Mouse (Mus musculus) myocyte (in vitro differentiated cells): Measurements from ENCODE around the gene Ergic1. TPM values are rescaled to one million over a fixed set of nuclear protein-coding genes. Genes with fewer than 3 reads are reported as not detected.

ENCODE experiments used
- H3K27me3 ChIP-seq: one replicate; pipeline ENCODE4 v1.6.1; 2011; ENCODE audit not compliant: control insufficient read depth, insufficient read depth, insufficient read length
- H3K36me3 ChIP-seq: one replicate; pipeline ENCODE4 v1.6.1; 2011; ENCODE audit not compliant: control insufficient read depth, insufficient read depth
- H3K4me2 ChIP-seq: one replicate; pipeline ENCODE4 v1.6.1; 2011; ENCODE audit warnings: low read depth, control low read depth
- H3K4me3 ChIP-seq: one replicate; pipeline ENCODE4 v1.5.1; 2011; ENCODE audit warnings: mild to moderate bottlenecking, control low read depth, moderate library complexity
- H3K79me2 ChIP-seq: one replicate; pipeline ENCODE4 v1.6.1; 2011; ENCODE audit not compliant: control insufficient read depth, insufficient read depth
- H3ac ChIP-seq: one replicate; pipeline ENCODE4 v1.6.1; 2011; ENCODE audit not compliant: control insufficient read depth, insufficient read length
- CEBPB ChIP-seq: IDR thresholded peaks from 2 replicates; pipeline ENCODE4 v1.6.1; 2011; ENCODE audit warnings: mild to moderate bottlenecking, moderate library complexity; ENCODE audit not compliant: poor library complexity, insufficient read depth, severe bottlenecking
- E2F4 ChIP-seq: IDR thresholded peaks from one replicate; pipeline ENCODE4 v1.6.1; 2011; ENCODE audit warnings: mild to moderate bottlenecking, control low read depth, moderate library complexity; ENCODE audit not compliant: insufficient read depth
- MAX ChIP-seq: IDR thresholded peaks from one replicate; pipeline ENCODE4 v1.6.1; 2011; ENCODE audit warnings: low read depth, mild to moderate bottlenecking, control low read depth
- MYOD1 ChIP-seq, 3 experiments: IDR thresholded peaks; one replicate each; pipeline ENCODE4 v1.6.1; 2011; ENCODE audit warnings: control low read depth in 2 of 3, low read depth in 2 of 3, mild to moderate bottlenecking in 2 of 3, moderate library complexity in 1 of 3; ENCODE audit not compliant: insufficient read length in 2 of 3, control insufficient read depth in 1 of 3
- MYOG ChIP-seq, 3 experiments: IDR thresholded peaks; one replicate each; pipeline ENCODE4 v1.6.1; 2011; ENCODE audit warnings: control low read depth in 2 of 3, low read depth in 2 of 3, mild to moderate bottlenecking in 2 of 3; ENCODE audit not compliant: insufficient read length in 2 of 3, control insufficient read depth in 1 of 3, insufficient read depth in 1 of 3
- POLR2A ChIP-seq: IDR thresholded peaks from one replicate; pipeline ENCODE4 v1.6.1; 2011; ENCODE audit warnings: low read depth, mild to moderate bottlenecking, control low read depth, moderate library complexity; ENCODE audit not compliant: insufficient read length
- POLR2AphosphoS2 ChIP-seq: IDR thresholded peaks from one replicate; pipeline ENCODE4 v1.6.1; 2011; ENCODE audit warnings: low read depth, control low read depth; ENCODE audit not compliant: insufficient read length
- REST ChIP-seq: IDR thresholded peaks from one replicate; pipeline ENCODE4 v1.6.1; 2011; ENCODE audit warnings: mild to moderate bottlenecking, control low read depth, moderate library complexity; ENCODE audit not compliant: insufficient read depth, insufficient read length
- SRF ChIP-seq: IDR thresholded peaks from one replicate; pipeline ENCODE4 v1.6.1; 2011; ENCODE audit warnings: low read depth; ENCODE audit not compliant: control insufficient read depth, insufficient read length
- TCF12 ChIP-seq: IDR thresholded peaks from one replicate; pipeline ENCODE4 v1.6.1; 2011; ENCODE audit warnings: mild to moderate bottlenecking, control low read depth; ENCODE audit not compliant: poor library complexity, insufficient read depth, severe bottlenecking
- TCF3 ChIP-seq: IDR thresholded peaks from one replicate; pipeline ENCODE4 v1.6.1; 2011; ENCODE audit warnings: low read depth, control low read depth; ENCODE audit not compliant: insufficient read length
- USF1 ChIP-seq: IDR thresholded peaks from one replicate; pipeline ENCODE4 v1.6.1; 2011; ENCODE audit warnings: low read depth, mild to moderate bottlenecking, control low read depth, moderate library complexity
- polyA plus RNA-seq: library from polyadenylated mRNA; unstranded; fragments of >200 nt; fragmentation: generic; extraction: Trizol; gene quantifications from one replicate; pipeline ENCODE4 v1.2.1, GENCODE M21; 2012; ENCODE audit warnings: missing spikeins

Ergic1 gene
- polyA plus RNA-seq, 1 experiment, result 102 TPM

GRCm38 (mm10) chr17:26676252-26676615 lies 114.9 kb downstream of the Ergic1 start:
- Histone ChIP-seq H3K4me2 (peak overlapping the region; percentile 92), H3K36me3 (no peaks in the 10 kb centered on the region), H3K4me3 (peak overlapping the region; percentile 92), H3ac (peak overlapping the region; percentile 10), H3K27me3 (no peaks in the 10 kb centered on the region), H3K79me2 (peaks cover 43% of the 10 kb centered on the region)
- TF ChIP-seq POLR2AphosphoS2, result peak; percentile 98
- TF ChIP-seq MYOD1 (IDR thresholded peaks at IDR 0.05; ENCODE audit: control insufficient read depth in 1 of 3, insufficient read length in 2 of 3, low read depth in 2 of 3), result no peak
- peak; percentile 96 for TF ChIP-seq USF1
- peak; percentile 97 for TF ChIP-seq POLR2A
- no peak for TF ChIP-seq SRF

GRCm38 (mm10) chr17:26676616-26677376 lies 115.5 kb downstream of the Ergic1 start:
- TF ChIP-seq POLR2AphosphoS2 (peak; percentile 3), POLR2A (no peak)

GRCm38 (mm10) chr17:26677711-26678637 lies 116.7 kb downstream of the Ergic1 start:
- Histone ChIP-seq H3K4me2 (peak overlapping the region; percentile 92), H3K36me3 (no peaks in the 10 kb centered on the region), H3K27me3 (no peaks in the 10 kb centered on the region), H3K4me3 (peak overlapping the region; percentile 92), H3ac (no peak overlapping the region), H3K79me2 (peaks cover 54% of the 10 kb centered on the region)
- TF ChIP-seq CEBPB (no peak), USF1 (no peak), REST (no peak), E2F4 (no peak), POLR2AphosphoS2 (no peak), SRF (no peak), POLR2A (no peak), TCF3 (no peak), MYOD1 (IDR thresholded peaks at IDR 0.05; ENCODE audit: control insufficient read depth in 1 of 3, insufficient read length in 2 of 3, low read depth in 2 of 3) (no peak), MYOG (IDR thresholded peaks at IDR 0.05; ENCODE audit: control insufficient read depth in 1 of 3, insufficient read depth in 1 of 3, insufficient read length in 2 of 3, low read depth in 2 of 3) (no peak), MAX (no peak), TCF12 (no peak)

More at GRCm38 (mm10) chr17:26676616-26677376, 115.5 kb downstream of the Ergic1 start:
- Histone ChIP-seq H3K36me3 (no peaks in the 10 kb centered on the region), H3K79me2 (peaks cover 48% of the 10 kb centered on the region), H3K4me3 (peak overlapping the region; percentile 92), H3K4me2 (peak overlapping the region; percentile 92), H3K27me3 (no peaks in the 10 kb centered on the region), H3ac (peak overlapping the region; percentile 10)

- Histone ChIP-seq H3K36me3 (no peaks in the 10 kb centered on the region), H3ac (no peak overlapping the region), H3K79me2 (peaks cover 54% of the 10 kb centered on the region), H3K4me2 (no peak overlapping the region), H3K4me3 (no peak overlapping the region), H3K27me3 (no peaks in the 10 kb centered on the region)
- no peak for TF ChIP-seq MYOG (IDR thresholded peaks at IDR 0.05; ENCODE audit: control insufficient read depth in 1 of 3, insufficient read depth in 1 of 3, insufficient read length in 2 of 3, low read depth in 2 of 3)
These were observed 120.0 kb downstream of the Ergic1 start for GRCm38 (mm10) chr17:26681276-26681675.

- Histone ChIP-seq H3K4me2 (no peak overlapping the region), H3K36me3 (no peaks in the 10 kb centered on the region), H3K79me2 (peaks cover 14% of the 10 kb centered on the region), H3K4me3 (no peak overlapping the region), H3K27me3 (no peaks in the 10 kb centered on the region), H3ac (no peak overlapping the region)
- no peak for TF ChIP-seq TCF12
- no peak for TF ChIP-seq POLR2A
- no peak for TF ChIP-seq SRF
- no peak for TF ChIP-seq MAX
- TF ChIP-seq TCF3, result no peak
- no peak for TF ChIP-seq POLR2AphosphoS2
- TF ChIP-seq MYOG (IDR thresholded peaks at IDR 0.05; ENCODE audit: control insufficient read depth in 1 of 3, insufficient read depth in 1 of 3, insufficient read length in 2 of 3, low read depth in 2 of 3), result no peak
- no peak for TF ChIP-seq CEBPB
- TF ChIP-seq REST, result no peak
- TF ChIP-seq E2F4, result no peak
- TF ChIP-seq MYOD1 (IDR thresholded peaks at IDR 0.05; ENCODE audit: control insufficient read depth in 1 of 3, insufficient read length in 2 of 3, low read depth in 2 of 3), result no peak
- no peak for TF ChIP-seq USF1
These were observed 125.2 kb downstream of the Ergic1 start for GRCm38 (mm10) chr17:26686334-26687000.
